Mouse (Mus musculus): ENCODE measurements at regions not wholly inside any gene's neighbourhood (a gene's known extent, or its start where the extent isn't known, plus 50 kb on each side); places are given as distances from the start of the nearest gene placed in this dataset.
A peak's percentile ranks its signal among the peaks of the same experiment; 100 is the strongest.

DNA sequence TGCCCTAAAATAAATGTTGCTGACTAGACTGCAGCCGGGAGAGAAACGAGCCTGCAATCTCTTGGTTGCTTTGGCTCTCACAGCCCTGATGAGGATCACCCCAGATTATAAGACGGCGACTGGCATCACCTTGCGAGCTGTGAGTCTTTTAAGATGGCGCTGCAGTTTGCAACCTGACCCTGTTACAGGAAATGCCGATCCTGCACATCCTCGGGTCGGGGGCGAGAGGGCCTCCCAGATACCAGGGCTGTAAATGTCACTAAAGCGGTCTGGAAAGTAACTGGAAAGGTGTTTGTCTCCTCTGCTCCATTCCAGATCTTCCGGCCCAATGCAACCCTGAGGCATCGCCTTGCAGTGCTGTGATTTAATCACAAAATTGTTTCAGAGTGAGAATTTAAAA is 53.4 kb downstream of the Cartpt start:
- no peak for DNase-seq
- intact Hi-C loops (cut with DNase I; ENCODE audit: low total_unique reads), result no loop called here

DNA sequence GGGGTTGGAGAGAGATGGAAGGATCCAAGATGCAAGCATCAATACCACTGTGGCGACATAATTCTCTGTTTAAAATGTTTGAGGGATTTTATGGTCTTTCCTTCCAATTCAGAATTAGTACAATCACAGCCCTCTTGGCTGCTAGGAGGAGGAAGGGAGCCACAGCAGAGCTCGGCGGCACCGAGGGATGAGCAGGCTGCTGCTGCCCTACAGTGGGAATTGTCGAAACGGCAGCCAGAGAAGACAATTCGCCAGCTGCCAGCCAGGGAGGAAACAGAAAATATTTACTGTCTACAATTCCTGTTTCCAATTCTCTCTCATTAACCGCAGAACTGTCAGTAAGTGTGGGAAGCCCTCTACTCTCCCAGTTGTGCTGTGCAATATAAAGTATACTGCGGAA is 58.3 kb downstream of the Cartpt start:
- intact Hi-C loops (cut with DNase I; ENCODE audit: low total_unique reads), result loop anchor here (5.0 kb wide), 1 partner anchor 490 kb away; no protein-coding TSS in a partner anchor
- peak; percentile 37 for DNase-seq

GRCm38 (mm10) chr13:99839446-99839845 is 61.4 kb downstream of the Cartpt start:
- DNase-seq, result no peak
- intact Hi-C loops (cut with DNase I; ENCODE audit: low total_unique reads), result loop anchor here (10.0 kb wide), 1 partner anchor 345 kb away; no protein-coding TSS in a partner anchor

DNA sequence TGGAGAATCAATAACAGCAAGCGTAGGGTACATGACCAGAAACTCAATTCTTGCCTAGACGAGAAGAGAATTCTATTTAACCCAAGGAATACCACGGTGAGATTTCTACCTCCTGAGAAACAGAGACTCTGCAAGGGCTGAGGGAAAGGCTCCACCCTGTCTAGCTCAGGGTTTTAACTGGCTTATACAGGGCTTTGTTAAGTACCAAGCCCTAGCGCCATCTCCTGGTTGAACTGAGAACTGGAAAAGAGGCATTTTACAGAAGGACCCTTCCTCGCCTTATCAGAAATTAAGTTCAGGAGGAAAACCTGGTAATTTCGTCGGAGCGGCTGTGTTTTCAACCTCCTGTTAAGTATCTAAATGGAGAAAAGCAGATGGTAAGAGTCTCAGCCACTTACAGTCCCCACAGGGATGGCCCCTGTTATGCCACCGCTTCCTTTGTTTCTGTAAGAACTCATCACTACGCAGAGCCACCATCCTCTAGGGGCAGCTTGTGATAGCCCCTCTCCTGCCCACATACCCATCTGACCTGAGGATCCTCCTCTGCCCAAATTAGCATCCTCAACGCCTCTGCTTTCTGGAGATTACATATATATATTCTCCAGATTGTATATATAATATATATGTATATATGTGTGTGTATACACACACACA is 63.0 kb downstream of the Cartpt start:
- intact Hi-C loops (cut with DNase I; ENCODE audit: low total_unique reads), result loop anchor here (10.0 kb wide), 1 partner anchor 343 kb away; no protein-coding TSS in a partner anchor
- peak; percentile 64 for DNase-seq

DNA sequence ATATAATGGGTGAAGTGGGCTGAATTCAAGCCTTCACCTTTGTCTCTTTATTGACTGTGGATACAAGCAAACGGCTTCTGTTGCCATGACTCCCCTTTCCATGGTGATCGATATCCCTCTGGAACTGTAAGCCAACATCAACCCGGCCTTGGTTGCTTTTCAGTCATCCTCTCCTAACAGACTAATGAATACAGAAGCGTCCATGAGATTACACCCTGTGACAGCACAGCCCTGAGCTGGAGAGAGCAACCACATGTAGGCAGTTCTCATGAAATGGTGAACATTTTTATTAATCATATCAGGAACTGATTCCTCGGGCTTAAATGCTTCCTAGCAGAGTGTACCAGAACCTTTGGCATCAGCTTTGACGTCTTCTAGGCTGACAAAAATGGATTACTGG is 63.7 kb downstream of the Cartpt start:
- no peak for DNase-seq
- intact Hi-C loops (cut with DNase I; ENCODE audit: low total_unique reads), result loop anchor here (10.0 kb wide), 1 partner anchor 342 kb away; no protein-coding TSS in a partner anchor

DNA sequence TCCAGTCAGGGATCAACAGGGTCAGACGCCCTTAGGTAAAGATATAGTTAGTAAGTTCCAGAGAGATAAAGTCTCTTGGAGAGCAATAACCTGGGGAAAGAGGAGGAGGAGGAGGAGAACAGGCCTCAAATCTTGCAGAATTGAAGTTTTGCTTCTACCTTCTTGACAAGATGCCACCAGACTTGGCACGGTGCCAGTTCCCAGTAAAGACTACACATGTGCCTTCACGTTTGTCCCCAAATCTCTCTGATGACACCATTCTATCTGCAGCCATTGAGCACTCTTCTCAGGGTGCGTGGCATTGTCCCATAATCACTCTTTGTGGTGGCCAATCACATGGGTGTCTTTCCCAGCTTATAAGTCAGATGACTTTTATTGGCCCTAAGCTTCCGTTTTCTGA is 64.3 kb downstream of the Cartpt start:
- intact Hi-C loops (cut with DNase I; ENCODE audit: low total_unique reads), result loop anchor here (10.0 kb wide), 1 partner anchor 342 kb away; no protein-coding TSS in a partner anchor
- no peak for DNase-seq

DNA sequence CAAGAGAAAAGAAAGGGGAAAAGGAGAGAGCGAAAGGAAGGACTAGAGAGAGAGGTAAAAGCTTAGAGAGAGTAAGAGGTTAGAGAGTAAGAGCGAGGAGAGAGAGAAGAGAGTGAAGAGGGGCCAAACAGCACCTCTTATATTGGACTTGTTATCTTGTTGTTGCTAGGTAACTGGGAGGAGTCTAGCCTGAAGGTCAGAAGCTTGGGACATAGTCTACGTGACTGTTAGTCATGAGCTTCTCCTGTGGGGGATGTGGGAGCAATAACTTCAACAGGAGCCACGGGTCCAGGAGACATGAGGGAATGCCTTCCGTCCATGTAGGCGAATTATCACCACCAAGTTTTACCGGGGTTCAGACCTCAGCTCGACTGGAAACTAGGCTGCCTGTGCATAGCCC is 65.4 kb downstream of the Cartpt start:
- intact Hi-C loops (cut with DNase I; ENCODE audit: low total_unique reads), result loop anchor here (10.0 kb wide), 1 partner anchor 341 kb away; no protein-coding TSS in a partner anchor
- DNase-seq, result no peak

DNA sequence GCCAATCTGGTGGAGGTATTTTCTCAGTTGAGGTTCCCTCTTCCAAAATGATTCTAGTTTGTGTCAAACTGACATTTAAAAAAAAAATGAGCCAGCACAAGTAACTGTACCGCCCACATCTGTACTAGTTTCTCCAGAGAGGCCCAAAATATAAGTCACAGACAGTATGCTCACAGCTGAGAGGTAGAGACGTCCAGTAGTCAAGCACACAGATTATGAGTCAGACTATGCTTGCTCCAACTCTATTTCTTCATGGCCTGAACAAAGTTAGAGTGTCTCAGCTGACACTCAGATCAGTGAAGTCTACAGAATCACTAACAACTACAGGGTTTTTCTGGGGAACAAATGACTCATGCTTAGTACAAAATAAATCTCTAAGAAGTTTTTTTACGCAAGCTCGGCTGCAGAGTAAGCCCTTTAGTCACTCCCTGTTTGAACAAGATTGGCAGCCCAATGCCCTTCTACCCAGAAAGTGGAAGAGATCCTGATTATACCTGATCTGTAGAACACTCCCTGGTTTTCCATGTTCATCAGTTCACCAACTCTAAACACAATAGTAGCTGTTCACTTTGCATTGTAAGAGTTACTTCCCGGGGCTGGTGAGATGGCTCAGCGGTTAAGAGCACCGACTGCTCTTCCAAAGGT is 70.7 kb downstream of the Cartpt start:
- intact Hi-C loops (cut with DNase I; ENCODE audit: low total_unique reads), result loop anchor here (10.0 kb wide), 1 partner anchor 335 kb away; no protein-coding TSS in a partner anchor

DNA sequence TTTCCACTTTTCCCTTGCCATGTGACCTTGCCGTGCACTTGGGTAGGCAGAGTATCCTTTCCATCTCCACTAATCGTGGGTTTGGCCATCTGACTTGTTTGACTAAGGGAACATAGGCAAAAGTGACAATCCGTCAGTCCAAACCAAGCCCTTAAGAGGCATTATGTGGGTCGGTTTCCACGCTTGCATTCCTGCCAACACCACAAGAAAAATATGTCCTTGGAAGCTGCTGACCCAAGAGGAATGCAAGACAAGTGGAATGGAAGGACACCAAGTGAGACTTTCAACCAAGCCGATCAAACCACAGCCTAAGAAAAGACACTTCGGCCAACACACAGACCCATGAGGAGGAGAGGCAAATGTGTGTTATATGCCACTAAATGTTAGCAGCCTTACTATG is 73.3 kb downstream of the Cartpt start:
- DNase-seq, result no peak
- intact Hi-C loops (cut with DNase I; ENCODE audit: low total_unique reads), result no loop called here

More for the DNA sequence above, 70.7 kb downstream of the Cartpt start:
- no peak for DNase-seq

DNA sequence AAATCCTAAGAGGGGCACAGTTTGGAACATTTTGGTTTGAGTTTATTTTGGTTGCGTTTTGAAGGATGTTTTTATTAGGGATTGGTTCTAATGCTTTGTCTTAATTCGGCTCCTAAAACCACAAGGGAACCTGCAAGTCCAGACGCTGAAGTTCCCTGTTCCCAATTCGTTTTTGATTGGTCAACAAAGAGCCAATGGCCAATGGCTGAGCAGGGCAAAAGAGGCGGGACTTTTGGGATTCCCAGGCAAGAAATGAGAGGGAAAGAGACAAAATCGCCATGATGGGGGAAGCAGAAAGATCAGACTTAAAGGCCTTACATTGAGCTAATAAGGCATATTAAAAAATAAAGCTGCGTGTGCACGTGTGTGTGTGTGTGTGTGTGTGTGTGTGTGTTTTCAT is 76.3 kb downstream of the Cartpt start:
- intact Hi-C loops (cut with DNase I; ENCODE audit: low total_unique reads), result no loop called here

GRCm38 (mm10) chr13:99816666-99817065 is 84.2 kb downstream of the Cartpt start:
- intact Hi-C loops (cut with DNase I; ENCODE audit: low total_unique reads), result no loop called here
- DNase-seq, result no peak

More for the DNA sequence above, 76.3 kb downstream of the Cartpt start:
- no peak for DNase-seq

DNA sequence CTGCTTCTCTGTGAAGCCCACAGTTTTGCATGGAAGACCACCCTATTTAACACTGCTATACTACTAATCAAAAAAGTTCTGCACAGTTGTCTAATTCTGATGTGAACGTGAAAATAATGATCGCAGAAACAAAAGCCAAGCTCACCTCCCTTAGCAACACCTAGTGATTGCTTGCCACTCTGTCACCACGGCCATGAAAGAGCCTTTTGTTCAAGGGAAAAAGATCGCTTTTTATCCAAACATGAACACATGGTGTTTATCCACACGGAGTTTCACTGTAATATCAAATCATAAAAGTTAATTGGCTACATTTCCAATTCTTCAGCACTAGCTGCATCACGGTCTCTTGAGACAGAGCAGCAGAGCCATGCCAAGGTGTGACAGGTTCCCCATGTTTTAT is 85.1 kb downstream of the Cartpt start:
- intact Hi-C loops (cut with DNase I; ENCODE audit: low total_unique reads), result no loop called here
- DNase-seq, result no peak

DNA sequence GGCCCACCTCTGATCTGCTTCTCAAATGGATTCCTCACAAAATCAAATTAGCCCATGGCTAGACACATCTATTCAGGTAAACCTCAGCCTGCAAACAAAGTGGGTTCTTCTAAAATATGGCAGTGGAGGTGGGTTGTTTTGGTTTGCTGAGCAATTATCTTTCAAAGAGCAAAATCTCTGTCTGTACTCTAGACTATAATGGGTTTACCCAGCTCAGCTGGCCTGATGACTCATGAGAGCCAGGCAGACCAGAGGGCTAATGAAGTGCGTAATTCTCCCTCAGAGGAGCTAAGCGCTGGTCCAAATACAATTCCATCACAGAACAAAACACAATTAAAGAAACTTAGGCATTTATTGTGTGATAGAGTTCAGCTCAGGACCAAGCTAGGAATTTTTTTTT is 86.1 kb downstream of the Cartpt start:
- no peak for DNase-seq
- intact Hi-C loops (cut with DNase I; ENCODE audit: low total_unique reads), result no loop called here

DNA sequence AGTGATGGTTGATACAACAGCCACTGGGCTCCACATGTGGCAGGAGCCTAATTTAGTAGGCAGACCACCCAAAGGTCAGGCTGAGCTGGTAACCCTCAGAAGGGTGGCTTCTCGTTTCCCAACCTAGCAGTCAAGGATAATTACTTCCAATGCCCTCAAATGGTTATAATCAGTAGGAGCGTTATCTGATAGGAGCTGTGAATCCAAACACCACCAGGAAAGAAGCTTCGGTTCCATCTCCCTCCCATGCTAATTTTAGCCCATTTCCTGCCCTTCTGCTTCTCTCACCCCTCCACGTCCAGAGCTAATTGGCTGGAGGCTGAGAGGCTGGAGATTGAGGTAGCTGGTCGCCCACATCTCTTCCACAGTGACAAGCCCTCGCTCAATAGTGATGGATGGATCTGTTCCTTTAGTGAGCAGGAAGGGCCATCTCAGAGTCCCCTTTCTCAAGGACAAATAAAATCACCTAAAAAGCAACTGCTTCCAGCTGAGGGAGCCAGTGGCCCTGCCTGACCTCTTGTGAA is 86.8 kb downstream of the Cartpt start:
- intact Hi-C loops (cut with DNase I; ENCODE audit: low total_unique reads), result no loop called here

GRCm38 (mm10) chr13:99794448-99794847 is 106.4 kb downstream of the Cartpt start:
- DNase-seq, result no peak
- intact Hi-C loops (cut with DNase I; ENCODE audit: low total_unique reads), result no loop called here

More for the DNA sequence above, 86.8 kb downstream of the Cartpt start:
- DNase-seq, result no peak

- intact Hi-C loops (cut with DNase I; ENCODE audit: low total_unique reads), result no loop called here
- no peak for DNase-seq
These were observed 107.0 kb downstream of the Cartpt start for GRCm38 (mm10) chr13:99793786-99794435.

- no peak for DNase-seq
These were observed 107.9 kb downstream of the Cartpt start for GRCm38 (mm10) chr13:99793001-99793400.

DNA sequence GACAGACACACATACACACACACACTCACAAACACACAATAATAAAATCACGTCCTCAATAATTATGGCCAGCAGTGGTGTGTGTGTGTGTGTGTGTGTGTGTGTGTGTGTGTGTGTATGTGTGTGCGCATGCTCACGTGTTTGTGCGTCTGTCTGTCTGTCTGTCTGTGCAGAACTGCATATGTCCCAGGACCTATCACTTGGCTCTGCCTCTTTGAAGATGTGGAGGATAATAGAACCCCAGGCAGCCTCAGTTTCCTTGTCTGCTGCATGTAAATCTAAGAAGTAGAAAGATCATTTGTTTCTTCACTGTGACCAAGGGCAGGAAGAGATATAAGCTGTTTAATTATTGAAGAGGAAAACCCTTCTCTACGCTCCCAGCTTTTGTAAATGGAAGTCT is 109.9 kb downstream of the Cartpt start:
- intact Hi-C loops (cut with DNase I; ENCODE audit: low total_unique reads), result no loop called here
- DNase-seq, result no peak

More at GRCm38 (mm10) chr13:99793001-99793400, 107.9 kb downstream of the Cartpt start:
- intact Hi-C loops (cut with DNase I; ENCODE audit: low total_unique reads), result no loop called here

DNA sequence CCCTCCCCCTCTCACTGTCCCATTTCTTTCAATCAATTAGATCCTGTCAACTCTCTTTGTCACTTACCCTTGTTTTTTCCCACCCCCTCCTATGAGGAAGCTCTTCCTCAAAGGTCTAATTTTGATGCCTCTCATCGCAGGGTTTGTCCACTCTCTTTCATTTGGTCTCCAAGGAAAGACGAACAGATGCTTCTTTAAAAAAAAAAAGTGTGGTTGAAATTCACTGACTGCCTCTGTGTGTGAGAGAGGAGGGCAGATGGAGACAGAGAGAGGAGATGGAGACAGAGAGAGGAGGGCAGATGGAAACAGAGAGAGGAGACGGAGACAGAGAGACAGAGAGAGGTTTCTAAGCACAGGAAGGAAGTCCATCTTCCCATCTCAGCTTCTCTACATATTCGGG is 113.1 kb downstream of the Cartpt start:
- intact Hi-C loops (cut with DNase I; ENCODE audit: low total_unique reads), result no loop called here
- no peak for DNase-seq

DNA sequence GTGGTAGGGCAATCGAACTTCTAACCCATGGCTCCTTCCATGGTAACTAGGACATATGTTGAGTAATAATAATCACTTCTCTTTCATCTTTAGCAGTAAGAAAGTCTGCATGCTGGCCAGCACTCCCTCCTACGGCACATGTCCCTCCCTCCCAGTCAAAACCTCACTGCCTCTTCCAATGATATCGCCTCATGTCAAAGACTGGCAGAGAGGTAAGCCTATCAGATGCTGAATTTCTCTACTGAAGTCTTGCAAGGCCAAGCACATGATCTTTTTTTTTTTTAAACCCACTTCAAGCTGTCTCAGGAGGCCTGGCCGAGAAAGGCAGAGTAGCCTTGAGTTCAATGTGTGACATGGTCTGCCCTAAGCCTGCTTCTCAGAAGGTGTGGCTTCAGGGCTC is 115.5 kb downstream of the Cartpt start:
- DNase-seq, result no peak
- intact Hi-C loops (cut with DNase I; ENCODE audit: low total_unique reads), result no loop called here

Measured in gastrocnemius, postnatal 14 days (tissue).